Mouse (Mus musculus): ENCODE measurements around the gene Acad12. TPM values are rescaled to one million over a fixed set of nuclear protein-coding genes. Genes with fewer than 3 reads are reported as not detected.
"Not testable (repeated sequence)": the region's sequence is repeated elsewhere in the genome, so short reads cannot be mapped to it uniquely, and the experiment has no call there.

Gene Acad12
- total RNA-seq (2014; fragmentation: Nextera tagmentation) = 1.8 and 2.4 TPM in 2 replicates
- 0.38 and 2.6 TPM in 2 replicates for total RNA-seq (2017)

DNA sequence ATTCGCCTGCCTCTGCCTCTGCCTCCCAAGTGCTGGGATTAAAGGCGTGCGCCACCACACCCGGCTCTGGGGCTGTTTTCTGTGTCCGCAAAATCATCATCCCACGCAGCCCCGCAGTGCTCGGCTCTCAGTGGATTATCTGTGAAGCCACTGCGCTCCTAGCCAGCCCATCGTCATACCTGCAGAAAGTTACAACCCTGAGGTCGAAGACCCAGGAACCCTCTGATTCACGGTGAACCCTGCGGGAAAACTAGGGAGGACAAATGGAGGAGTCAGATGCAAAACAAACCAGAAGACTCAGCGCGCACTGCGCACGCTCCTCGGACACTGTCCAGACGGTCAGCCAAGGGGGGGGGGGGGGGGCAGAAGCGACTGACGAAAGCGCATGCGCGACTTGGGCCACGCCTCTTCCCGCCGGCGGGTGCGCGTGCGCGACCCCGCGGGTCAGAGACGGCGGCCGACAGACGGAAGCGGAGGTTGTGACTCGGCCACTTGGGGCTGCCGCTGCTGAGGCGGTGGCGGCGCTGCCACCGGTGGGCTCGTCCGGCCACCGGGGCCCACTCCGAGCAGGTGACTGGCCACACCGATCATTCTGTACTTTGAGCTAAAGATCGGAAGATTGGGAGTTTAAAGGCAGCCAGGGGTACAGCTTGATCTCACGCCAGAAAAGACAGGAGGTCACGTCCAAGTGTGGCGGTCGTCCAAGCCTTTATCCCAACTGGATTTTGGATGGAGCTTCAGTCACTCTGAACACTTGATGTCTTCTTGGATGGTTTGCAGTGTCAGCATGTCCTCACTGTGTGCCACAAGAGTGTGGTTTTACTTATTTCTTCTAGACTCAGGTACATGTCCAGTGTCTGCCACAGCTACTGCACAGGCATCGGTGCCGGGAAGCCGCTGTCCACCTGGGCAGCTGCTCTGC, at the start of gene Acad12:
TSS of gene Acad12 (minus strand) at position 347 of the 922 bp plus-strand sequence.
- peak; percentile 67 for ATAC-seq (replicated peaks; ENCODE audit: low FRiP score, low TSS enrichment, poor library complexity, severe bottlenecking)

DNA sequence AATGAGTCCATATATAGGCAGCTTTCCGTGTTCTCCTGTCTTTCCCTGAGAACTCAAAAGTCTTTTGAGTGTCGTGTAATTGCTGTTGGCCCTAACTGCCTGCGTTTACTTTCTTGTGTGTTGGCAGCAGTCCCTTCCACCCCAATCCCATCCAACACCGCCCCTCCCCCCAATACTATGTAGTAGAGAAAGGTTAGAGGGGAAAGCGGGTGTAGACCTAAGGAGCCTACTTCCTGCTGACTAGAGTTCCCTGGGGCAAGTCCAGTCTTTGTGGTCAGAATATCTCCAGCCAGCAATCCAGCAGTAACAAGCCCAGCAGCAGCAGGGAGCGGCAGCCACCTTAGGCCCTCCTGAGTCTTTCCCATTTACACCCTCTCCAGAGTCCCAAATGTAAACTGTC, 49.7 kb upstream of the Acad12 start:
- no peak for ATAC-seq (replicated peaks; ENCODE audit: low FRiP score, low TSS enrichment, poor library complexity, severe bottlenecking)

DNA sequence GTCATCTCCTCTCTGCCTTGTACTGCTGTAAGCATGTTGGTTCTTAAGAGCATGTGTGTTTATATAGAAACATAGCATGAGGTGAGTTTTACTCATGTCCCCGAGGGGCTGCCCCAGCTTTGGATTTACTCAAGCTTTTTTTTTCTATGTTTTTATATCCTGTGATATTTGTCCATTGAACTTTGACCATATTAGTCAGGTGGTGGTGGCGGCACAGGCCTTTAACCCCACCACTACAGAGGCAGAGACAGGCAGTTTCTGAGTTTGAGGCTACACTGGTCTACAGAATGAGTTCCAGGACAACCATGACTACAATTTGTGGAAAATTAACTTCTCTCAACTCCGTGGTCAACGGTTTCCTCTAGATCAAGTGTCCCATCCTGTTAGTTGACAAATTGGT, 48.3 kb upstream of the Acad12 start:
- ATAC-seq (replicated peaks; ENCODE audit: low FRiP score, low TSS enrichment, poor library complexity, severe bottlenecking) = no peak

DNA sequence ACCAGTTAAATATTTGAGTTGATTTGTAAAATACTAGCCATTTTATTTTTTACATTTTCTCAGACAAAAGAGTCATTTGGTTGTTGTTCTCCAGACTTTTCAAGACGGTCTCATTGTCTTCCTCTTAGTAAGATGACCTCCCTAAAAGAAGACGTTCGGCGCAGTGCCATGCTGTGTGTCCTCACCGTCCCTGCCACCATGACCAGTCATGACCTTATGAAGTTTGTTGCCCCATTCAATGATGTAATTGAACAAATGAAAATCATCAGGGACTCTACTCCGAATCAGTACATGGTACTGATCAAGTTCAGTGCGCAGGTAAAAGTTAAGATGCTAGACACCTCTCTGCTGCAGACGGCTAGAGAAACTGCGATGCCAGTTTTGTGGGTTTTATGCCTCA, 46.2 kb upstream of the Acad12 start:
- no peak for ATAC-seq (replicated peaks; ENCODE audit: low FRiP score, low TSS enrichment, poor library complexity, severe bottlenecking)

DNA sequence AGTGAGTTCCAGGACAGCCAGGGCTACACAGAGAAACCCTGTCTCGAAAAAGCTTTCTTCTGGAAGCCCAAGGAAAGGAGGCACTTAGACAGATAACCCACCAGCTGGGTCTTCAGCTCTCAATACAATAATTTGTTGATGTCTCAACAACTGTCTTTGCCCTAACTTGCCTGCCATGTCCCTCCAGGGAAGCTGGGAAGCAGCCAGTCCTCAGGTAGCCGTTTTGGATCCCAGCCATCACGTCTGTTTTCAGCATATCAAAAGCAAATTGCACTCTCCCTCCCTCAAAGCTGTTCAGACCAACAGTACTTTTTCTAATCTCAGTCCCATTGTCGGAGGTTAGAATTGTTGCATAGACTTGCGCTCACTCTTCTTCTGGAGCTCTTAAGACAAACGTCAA, 45.3 kb upstream of the Acad12 start:
- no peak for ATAC-seq (replicated peaks; ENCODE audit: low FRiP score, low TSS enrichment, poor library complexity, severe bottlenecking)

DNA sequence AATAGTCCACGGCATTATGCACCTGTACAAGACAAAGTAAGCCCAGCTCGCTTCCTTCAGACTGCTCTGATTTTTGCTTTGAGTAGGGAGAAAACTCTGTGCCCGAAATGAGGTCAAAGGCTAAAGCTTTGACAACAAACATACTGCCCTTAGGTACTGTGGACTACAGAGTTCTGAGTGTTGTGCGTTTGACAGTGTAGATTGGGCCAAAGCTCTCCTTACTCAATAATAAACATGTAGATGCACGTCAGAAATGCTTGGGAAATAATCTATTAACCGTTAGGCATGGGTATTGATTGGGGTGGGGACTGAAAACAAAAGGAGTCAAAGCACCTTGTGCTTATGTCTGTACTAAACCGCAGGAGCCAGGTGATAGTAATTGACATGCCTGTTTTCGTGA, 44.7 kb upstream of the Acad12 start:
- no peak for ATAC-seq (replicated peaks; ENCODE audit: low FRiP score, low TSS enrichment, poor library complexity, severe bottlenecking)

DNA sequence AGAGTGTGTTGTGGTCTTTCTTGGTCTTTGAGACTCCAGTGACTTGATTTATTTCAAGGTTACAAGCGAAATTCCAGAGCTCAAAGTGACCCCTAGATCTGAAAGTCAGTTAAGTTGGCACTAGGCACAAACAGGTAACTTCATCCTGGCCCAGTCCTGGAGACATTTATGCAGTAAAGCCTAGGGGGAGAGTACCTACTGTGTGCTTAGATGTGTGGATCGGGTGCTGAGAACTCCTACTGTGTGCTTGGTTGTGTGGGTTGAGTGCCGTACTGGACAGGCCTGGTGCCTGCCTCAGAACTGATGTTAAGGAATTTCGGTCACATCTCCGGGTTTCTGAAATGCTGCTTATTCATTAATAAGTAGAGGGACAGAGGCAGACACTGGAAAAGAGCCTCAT, 42.8 kb upstream of the Acad12 start:
- no peak for ATAC-seq (replicated peaks; ENCODE audit: low FRiP score, low TSS enrichment, poor library complexity, severe bottlenecking)

DNA sequence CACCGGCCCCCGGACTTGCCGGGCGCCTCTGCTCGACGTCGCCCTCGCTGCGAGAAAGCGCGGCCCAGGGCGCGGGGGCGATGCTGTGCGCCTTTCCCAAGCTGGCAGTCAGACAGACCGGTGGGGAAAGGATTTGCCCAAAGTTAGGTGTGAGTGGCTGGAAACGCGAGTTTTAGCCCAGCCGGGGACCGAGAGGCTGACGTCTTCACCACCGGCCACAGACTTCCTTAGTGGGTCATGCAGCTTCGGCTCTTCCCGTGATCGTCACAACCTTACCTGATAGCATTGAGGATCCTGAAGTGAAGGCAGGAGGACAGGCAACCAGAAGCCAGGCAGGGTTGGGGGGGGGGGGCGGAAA, 42.1 kb upstream of the Acad12 start:
- ATAC-seq (replicated peaks; ENCODE audit: low FRiP score, low TSS enrichment, poor library complexity, severe bottlenecking) = peak; percentile 24; the same call in 1 of the 2 replicates

DNA sequence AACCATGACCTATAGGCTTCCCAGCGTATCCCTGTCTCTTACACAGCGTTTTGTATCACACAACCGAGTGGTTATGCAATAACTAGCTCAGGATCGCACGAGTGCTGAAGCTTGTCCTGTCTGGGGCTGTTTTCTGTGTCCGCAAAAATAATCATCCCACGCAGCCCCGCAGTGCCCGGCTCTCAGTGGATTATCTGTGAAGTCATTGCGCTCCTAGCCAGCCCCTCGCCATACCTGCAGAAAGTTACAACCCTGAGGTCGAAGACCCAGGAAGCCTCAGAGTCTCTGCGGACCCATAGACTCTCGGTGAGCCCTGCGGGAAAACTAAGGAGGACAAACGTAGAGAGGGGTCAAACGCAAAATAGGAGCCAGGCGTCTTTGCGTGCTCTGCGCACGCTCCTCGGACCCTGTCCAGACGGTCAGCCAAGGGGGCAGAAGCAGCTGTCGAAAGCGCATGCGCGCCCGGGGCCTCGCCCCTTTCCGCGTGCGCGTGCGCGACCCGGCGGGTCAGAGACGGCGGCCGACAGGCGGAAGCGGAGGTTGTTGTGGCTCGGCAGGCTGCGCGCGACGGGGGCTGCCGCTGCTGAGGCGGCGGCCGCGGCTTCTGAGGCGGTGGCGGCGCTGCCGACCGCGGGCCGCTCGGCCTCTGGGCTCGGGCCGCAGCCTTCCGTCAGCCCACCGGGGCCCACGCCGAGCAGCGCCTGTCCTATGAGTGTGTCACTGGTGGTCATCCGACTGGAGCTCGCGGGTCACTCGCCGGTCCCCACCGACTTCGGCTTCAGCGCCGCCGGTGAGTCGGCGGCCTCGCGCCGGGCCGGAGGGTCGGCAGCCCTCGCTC, 41.5 kb upstream of the Acad12 start, which contains the start of the genes Acad10 and Brap:
TSS of gene Acad10 (minus strand) at position 456 of the 838 bp plus-strand sequence.
TSS of gene Brap (plus strand) at position 505 of the 838 bp plus-strand sequence.
- ATAC-seq (replicated peaks; ENCODE audit: low FRiP score, low TSS enrichment, poor library complexity, severe bottlenecking) = peak; percentile 61

DNA sequence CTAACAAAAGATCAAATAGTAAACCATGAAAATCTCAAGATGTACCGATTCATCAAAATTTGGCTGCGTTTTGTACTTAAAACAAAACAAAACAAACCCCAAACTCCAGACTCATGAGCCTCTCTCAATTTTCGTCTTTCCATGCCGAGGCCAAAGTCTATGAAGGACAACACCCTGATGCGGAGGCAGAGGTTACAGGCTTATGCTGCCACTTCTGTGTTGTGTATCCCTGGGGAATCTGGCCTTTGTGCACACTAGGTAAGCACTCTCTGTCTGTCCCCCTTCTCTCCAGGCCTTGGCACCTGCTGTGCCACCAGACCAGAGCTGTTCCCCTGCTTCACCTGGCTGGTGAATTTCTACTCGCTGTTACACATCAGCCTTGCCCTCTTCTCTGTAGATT, 38.9 kb upstream of the Acad12 start:
- not testable (repeated sequence) for ATAC-seq (replicated peaks; ENCODE audit: low FRiP score, low TSS enrichment, poor library complexity, severe bottlenecking)

DNA sequence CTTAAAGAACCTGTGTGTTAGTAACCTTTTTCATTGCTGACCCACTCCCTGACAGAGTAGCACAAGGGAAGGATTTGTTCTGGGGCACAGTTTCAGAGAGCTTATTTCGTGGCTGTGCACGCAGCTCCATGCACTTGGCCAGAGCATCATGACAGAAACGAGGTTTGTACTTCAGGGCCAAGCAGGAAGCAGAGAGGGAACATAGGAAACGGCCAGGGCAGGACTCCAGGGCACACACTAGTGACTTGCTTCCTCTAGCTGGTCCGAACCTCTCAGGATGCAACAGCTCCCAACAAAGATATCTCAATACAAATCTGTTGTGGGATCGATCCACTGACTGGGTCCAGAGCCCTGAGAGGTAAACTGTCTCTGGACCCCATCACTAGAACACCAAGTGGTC, 38.1 kb upstream of the Acad12 start:
- ATAC-seq (replicated peaks; ENCODE audit: low FRiP score, low TSS enrichment, poor library complexity, severe bottlenecking) = not testable (repeated sequence)

DNA sequence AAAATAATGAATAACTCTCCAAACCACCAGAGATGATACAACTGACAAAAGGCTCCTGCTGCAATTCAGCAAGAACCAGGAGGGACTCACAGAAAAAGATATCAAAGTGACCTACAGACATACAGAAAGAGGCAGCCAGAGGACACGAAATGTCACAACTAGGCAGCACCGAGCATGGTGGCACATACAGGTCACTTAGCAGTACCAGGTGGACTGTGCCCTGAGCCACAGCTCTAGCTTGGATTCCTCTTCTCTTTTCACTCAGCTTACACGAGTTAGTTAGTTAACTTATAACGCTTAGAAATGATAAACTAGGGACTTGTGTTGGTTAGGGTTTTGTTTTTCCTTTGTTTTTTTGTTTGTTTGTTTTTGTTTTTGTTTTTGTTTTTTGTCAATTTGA, 35.8 kb upstream of the Acad12 start:
- ATAC-seq (replicated peaks; ENCODE audit: low FRiP score, low TSS enrichment, poor library complexity, severe bottlenecking) = no peak

DNA sequence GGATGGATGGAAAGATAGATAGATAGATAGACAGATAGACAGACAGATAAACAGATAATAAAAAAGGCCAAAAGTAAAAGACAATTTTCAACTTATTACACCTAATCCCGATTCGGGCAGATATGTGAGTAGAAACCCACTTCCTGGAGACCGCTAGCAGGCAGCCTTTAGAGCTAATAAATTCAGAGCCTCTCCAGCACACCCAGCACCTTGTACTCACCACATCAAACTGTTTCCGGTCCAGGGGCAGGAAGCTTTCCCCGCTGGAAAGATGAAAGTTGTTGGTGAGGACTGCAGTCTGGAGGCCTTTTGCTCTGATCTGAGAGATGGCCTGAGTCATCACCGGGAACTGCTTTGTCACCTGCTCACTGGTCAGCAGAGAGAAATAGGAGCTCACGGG, 30.4 kb upstream of the Acad12 start:
- no peak for ATAC-seq (replicated peaks; ENCODE audit: low FRiP score, low TSS enrichment, poor library complexity, severe bottlenecking)

DNA sequence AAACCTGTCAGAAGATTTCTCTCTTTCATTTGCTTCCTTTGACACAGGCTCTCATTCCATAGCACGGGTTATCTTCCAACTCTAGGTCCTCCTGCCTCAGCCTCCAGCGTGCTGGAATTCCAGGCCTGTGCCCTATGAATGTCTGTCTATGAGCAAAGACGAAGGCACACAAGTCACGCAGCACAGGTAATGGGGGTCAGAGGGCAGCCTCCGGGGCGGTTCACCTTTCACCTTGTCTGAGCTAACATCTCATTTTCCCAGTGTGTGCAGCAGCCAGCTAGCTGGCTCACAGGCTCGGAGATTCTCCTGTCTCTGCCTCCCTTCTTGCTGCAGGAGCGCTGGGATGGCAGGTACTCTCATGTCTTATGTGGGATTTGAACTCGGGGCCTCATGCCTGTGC, 20.9 kb upstream of the Acad12 start:
- no peak for ATAC-seq (replicated peaks; ENCODE audit: low FRiP score, low TSS enrichment, poor library complexity, severe bottlenecking)

DNA sequence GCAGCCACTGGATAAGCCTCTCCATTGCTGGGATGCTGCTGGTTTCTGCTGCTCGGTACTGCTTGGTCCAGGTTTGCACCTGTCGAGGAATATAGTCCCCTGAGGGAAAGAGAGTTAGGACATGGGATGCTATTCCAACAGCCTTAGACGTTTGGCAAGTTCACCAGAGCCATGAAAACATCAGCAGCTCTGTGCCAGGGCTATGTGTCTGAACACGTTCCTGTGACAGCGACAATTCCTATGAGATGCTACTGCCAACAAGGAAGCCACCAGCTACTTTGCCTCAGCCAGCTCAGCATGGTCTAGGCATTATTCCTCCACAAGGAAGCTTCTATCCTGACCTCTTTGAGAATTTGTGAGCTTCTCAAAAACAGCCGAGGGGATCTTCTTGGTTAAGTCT, 18.6 kb upstream of the Acad12 start:
- ATAC-seq (replicated peaks; ENCODE audit: low FRiP score, low TSS enrichment, poor library complexity, severe bottlenecking) = no peak

DNA sequence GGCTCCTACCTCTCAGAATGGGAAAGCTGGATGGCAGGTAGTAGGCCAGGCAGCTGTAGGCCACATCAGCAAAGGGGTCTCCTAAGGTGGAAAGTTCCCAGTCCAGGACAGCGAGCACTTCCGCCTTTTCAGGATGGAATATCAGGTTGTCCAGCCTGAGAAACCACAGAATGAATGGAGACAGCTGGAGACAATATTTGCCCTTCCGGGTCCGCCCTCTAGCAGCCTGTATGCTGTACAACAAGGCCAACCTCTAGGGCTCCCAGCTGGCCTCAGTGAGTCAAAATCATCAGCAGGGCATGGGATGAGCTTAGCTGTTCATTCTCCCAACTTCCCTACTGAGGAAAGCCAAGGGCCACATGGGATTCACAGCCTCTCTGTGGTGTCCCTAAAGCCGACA, 15.9 kb upstream of the Acad12 start:
- ATAC-seq (replicated peaks; ENCODE audit: low FRiP score, low TSS enrichment, poor library complexity, severe bottlenecking) = no peak

DNA sequence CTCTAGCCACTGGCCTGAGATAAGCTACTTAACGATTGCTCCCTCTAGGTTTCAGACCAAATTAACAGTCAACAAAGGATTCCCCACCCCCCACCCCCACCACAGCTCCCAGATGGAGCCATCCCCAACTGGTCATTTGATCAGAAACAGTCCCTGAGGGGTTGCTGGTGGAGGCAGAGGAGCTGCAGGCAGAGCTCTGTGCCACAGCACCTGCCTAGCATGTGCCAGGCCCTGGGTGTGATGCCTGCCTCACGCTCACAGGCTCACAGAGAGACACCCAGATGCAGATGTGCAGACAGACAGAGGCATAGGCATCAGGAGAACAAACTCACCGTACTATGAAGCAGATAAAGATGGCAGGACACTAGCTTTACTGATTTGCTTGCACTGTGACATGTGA, 14.1 kb upstream of the Acad12 start:
- ATAC-seq (replicated peaks; ENCODE audit: low FRiP score, low TSS enrichment, poor library complexity, severe bottlenecking) = no peak

DNA sequence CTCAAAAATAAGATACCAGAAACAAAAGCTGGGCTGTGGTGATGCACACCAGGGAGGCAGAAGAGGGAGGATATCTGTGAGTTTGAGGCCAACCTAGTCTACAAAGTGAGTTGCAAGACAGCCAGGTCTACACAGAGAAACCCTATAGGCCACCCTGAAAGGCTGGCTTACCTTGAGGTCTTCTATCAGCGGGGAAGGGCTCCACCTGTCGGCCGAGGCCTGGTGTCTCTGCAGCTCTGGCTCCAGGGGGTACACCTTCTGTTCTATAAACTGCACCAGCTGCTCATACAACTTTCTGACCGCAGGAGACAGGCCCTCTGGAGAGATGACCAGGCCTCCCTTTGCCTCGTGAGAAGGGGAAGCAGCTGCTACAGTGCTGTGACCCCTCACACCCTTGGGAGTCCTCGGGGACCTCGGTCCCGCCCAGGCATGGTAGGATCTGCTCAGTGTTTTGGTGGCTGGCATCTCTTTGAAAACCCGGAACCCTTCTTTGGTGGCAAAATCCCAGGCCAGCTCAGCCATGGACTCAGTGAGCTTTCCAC, 12.4 kb upstream of the Acad12 start:
- not testable (repeated sequence) for ATAC-seq (replicated peaks; ENCODE audit: low FRiP score, low TSS enrichment, poor library complexity, severe bottlenecking)

DNA sequence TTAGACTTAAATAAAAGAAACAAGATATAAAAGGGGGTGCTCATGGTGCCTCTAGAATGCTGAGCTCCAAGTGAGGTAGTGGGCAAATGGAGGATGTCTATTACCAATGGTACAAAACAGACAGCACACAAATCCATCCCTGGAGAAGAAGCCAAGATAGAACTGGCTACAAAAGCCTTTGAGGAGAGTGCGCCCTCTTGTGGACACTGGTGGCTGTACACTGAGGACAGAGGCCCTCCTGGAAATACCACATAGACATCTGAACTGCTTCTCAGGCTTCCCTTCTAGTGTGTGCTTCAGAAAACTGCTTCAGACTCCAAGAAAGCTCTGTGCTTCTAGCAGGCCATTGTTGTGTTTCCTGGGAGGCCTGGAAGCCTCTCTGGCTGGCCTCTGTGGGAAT, 9.1 kb upstream of the Acad12 start:
- ATAC-seq (replicated peaks; ENCODE audit: low FRiP score, low TSS enrichment, poor library complexity, severe bottlenecking) = peak; percentile 60; the same call in 1 of the 2 replicates

DNA sequence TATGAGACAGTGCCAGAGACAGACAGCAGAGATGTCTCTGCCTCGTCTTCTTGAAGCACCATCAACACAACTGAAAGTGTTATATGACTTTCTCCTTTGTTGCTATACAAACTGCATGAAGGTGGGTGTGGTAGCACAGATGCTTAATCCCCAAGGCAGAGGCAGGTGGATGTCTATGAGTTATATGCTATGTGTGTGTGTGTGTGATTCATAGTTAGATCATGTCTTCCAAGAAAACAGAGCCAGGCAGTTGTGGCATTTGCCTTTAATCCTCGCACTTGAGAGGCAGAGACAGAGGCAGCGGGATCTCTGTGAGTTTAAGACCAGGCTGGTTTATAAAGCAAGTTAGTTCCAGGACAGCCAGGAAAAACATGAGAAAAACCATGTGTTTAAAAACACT, 4.5 kb upstream of the Acad12 start:
- no peak for ATAC-seq (replicated peaks; ENCODE audit: low FRiP score, low TSS enrichment, poor library complexity, severe bottlenecking)

Data from megakaryocyte-erythroid progenitor cell, adult 5-6 weeks (primary cell).